Mouse (Mus musculus): ENCODE data around the gene Fmo4. TPM values are rescaled to one million over a fixed set of nuclear protein-coding genes. Genes with fewer than 3 reads are reported as not detected.
A peak's percentile ranks its signal among the peaks of the same experiment; 100 is the strongest.

The Fmo4 gene
- polyA plus RNA-seq, 1 experiment from 2014 or later: 0.31 TPM

DNA sequence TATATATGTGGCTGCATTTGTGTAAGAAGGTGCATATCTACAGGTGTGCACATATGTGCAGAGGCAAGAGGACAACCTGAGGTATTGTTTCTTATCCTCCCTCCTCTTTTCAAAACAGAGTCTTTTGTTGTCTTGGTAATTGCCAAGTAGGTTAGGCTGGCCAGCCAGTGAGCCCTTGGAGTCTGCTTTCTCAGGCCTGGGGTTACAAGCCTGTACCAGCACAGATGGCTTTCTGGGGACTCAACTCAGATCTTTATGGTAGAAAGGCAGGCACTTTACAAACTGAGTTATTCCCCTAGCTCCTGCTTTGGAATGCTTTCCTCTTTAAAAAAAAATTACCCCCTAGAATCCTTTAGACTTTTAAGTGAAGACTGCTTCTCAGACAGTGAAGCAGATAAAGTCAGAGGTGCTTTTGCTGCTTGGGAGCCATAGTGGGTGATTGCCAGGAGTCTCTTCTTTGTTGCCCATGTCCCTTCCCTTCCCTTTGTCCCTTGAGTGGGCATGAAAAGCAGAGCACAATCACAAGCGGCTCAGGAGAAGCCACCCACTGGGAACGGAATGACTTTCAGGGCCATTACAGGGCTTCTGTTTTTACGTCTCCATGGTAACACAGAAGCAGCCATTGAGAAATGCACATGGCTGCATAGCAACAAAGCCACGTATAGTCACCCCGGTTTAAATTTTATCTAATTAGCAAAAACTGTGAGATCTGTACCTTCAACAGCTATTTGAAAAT lies 18.2 kb upstream of the Fmo4 start:
- H3K4me1 ChIP-seq: peaks cover 14% of the 10 kb centered on the region
- no peaks in the 10 kb centered on the region for H3K9me3 ChIP-seq (replicated peaks)
- H3K4me3 ChIP-seq: peak overlapping the region; percentile 7
- H3K27me3 ChIP-seq: peaks cover 8% of the 10 kb centered on the region
- H3K27ac ChIP-seq: peak overlapping the region; percentile 62; the same call in 1 of the 2 replicates
- peak overlapping the region; percentile 23; the same call in 1 of the 2 replicates for H3K9ac ChIP-seq
- WGBS: 0% methylated on average over 5 of the region's 5 CpGs
- H3K36me3 ChIP-seq (ENCODE audit: poor library complexity, severe bottlenecking): no peaks in the 10 kb centered on the region
- peak overlapping the region; percentile 43 for H3K4me2 ChIP-seq
- ATAC-seq: peak; percentile 96

GRCm38 (mm10) chr1:162819280-162819679 lies 5.5 kb upstream of the Fmo4 start:
- Histone ChIP-seq H3K27ac (no peak overlapping the region), H3K4me1 (no peaks in the 10 kb centered on the region), H3K9ac (no peak overlapping the region), H3K4me2 (no peak overlapping the region), H3K9me3 (replicated peaks) (no peaks in the 10 kb centered on the region), H3K36me3 (ENCODE audit: poor library complexity, severe bottlenecking) (no peaks in the 10 kb centered on the region), H3K4me3 (no peak overlapping the region), H3K27me3 (no peaks in the 10 kb centered on the region)
- 91% methylated on average over 5 of the region's 5 CpGs for WGBS
- no peak for ATAC-seq

GRCm38 (mm10) chr1:162815381-162816127 lies 1.8 kb upstream of the Fmo4 start:
- ATAC-seq: no peak
- no peaks in the 10 kb centered on the region for H3K9me3 ChIP-seq (replicated peaks)
- no peak overlapping the region for H3K9ac ChIP-seq
- no peaks in the 10 kb centered on the region for H3K4me1 ChIP-seq
- WGBS: 80% methylated on average over 10 of the region's 10 CpGs
- H3K27me3 ChIP-seq: no peaks in the 10 kb centered on the region
- H3K27ac ChIP-seq: no peak overlapping the region
- H3K4me3 ChIP-seq: no peak overlapping the region
- no peaks in the 10 kb centered on the region for H3K36me3 ChIP-seq (ENCODE audit: poor library complexity, severe bottlenecking)
- no peak overlapping the region for H3K4me2 ChIP-seq

DNA sequence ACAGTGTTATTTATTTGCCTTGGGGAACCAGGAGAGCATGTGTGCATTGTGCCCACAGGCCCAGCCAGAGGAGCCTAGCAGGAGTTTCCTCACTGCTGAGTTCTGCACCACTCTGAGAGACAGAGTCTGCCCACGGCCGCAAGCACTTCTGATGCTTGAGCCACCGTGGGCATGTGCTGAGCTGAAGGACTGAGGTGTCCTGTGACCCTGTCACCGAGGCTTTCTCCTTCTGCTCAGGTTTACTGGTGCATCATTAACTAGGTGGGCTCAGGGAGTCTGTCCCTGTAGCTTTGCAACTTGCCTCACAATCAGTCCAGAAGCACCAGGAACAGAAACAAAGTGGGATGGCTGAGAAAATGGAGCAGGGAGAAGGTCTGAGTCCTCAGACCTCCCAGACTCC lies 1.2 kb upstream of the Fmo4 start:
- ATAC-seq: no peak

DNA sequence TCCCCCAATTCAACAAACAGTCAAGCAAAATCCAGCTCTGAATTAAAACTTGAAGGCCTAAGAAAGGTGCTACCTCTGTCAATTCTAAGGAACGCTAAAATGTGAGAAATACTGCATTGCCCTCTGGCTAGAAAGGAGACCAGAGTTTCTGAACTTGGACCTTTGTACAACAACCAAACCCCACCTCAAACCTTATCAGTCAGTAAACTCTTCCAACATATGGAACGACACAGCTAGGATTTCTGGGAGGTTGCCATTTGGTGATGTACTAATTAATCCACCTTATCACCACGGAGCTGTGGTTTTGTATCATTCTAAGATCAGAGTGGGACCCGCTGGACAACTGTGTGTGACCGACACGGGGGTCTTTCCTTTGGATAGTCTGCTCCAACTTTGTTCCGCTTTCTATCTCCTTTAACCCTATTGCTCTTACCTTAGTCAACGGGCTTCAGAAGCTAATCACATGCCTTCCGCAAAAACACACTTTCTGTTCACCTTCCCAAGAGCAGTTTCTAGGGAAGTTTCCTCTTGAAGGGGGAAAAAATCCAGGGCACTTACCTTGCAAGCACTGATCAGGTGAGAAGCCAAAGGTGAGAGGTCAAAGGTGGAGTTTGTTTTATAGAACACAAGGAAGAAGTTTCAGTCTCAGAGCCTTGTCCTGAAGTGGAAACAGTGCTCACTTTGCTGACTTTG lies 483 bp downstream of the Fmo4 start:
- H3K36me3 ChIP-seq (ENCODE audit: poor library complexity, severe bottlenecking): no peaks in the 10 kb centered on the region
- H3K27ac ChIP-seq: no peak overlapping the region
- H3K27me3 ChIP-seq: no peaks in the 10 kb centered on the region
- no peaks in the 10 kb centered on the region for H3K9me3 ChIP-seq (replicated peaks)
- ATAC-seq: no peak
- no peak overlapping the region for H3K4me2 ChIP-seq
- H3K9ac ChIP-seq: no peak overlapping the region
- WGBS: 95% methylated on average over 9 of the region's 9 CpGs
- no peaks in the 10 kb centered on the region for H3K4me1 ChIP-seq
- H3K4me3 ChIP-seq: no peak overlapping the region

More for the DNA sequence above, 1.2 kb upstream of the Fmo4 start:
- Histone ChIP-seq H3K4me1 (no peaks in the 10 kb centered on the region), H3K9ac (no peak overlapping the region), H3K4me2 (no peak overlapping the region), H3K27me3 (no peaks in the 10 kb centered on the region), H3K9me3 (replicated peaks) (no peaks in the 10 kb centered on the region), H3K36me3 (ENCODE audit: poor library complexity, severe bottlenecking) (no peaks in the 10 kb centered on the region), H3K27ac (no peak overlapping the region), H3K4me3 (no peak overlapping the region)
- 67% methylated on average over 4 of the region's 4 CpGs for WGBS

DNA sequence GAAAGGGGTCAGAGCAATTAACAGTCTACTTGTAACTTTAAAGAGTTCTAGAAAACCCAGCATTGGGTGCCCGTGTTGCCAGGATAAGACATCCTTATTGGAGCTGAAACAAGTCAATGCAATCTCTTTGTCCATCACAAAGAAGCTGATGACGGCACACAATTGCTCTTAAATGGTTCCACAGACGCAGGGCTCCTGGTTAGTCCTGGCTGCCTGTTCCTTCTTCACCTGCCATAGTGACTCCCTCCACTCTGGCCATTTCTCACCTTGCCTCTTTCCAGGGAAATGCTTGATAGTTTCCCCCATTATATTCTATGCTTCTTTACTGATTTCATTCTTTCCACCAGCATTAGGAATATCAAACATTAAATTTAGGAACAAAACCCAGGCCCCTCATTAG lies 5.2 kb downstream of the Fmo4 start:
- H3K27me3 ChIP-seq: no peaks in the 10 kb centered on the region
- no peak for ATAC-seq
- no peaks in the 10 kb centered on the region for H3K36me3 ChIP-seq (ENCODE audit: poor library complexity, severe bottlenecking)
- no peak overlapping the region for H3K9ac ChIP-seq
- H3K27ac ChIP-seq: no peak overlapping the region
- no peaks in the 10 kb centered on the region for H3K4me1 ChIP-seq
- WGBS: 78% methylated on average over 3 of the region's 3 CpGs
- H3K4me3 ChIP-seq: no peak overlapping the region
- no peaks in the 10 kb centered on the region for H3K9me3 ChIP-seq (replicated peaks)
- no peak overlapping the region for H3K4me2 ChIP-seq

DNA sequence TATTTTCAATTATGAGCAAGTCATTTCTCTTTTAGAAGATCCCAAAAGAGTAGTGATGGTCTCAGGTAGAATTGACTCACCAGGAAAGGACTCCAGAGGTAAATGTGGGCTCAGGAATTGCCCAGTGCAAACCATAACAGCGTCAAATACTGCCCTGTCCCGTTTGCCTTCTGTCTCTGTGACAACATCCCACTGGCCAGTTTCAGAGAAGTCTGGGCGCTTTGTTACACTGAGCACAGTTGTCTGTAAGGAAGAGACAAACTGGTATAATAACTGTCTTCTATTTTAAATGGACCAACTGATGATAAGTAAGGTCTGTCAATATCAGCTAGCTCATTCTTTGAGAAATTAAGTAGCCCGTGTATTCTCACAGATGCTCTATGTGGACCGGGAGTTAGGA lies 6.3 kb downstream of the Fmo4 start:
- no peaks in the 10 kb centered on the region for H3K27me3 ChIP-seq
- no peak overlapping the region for H3K9ac ChIP-seq
- H3K9me3 ChIP-seq (replicated peaks): no peaks in the 10 kb centered on the region
- no peak overlapping the region for H3K27ac ChIP-seq
- H3K36me3 ChIP-seq (ENCODE audit: poor library complexity, severe bottlenecking): no peaks in the 10 kb centered on the region
- no peak overlapping the region for H3K4me2 ChIP-seq
- WGBS: 88% methylated on average over 5 of the region's 5 CpGs
- H3K4me1 ChIP-seq: no peaks in the 10 kb centered on the region
- no peak overlapping the region for H3K4me3 ChIP-seq
- ATAC-seq: no peak

DNA sequence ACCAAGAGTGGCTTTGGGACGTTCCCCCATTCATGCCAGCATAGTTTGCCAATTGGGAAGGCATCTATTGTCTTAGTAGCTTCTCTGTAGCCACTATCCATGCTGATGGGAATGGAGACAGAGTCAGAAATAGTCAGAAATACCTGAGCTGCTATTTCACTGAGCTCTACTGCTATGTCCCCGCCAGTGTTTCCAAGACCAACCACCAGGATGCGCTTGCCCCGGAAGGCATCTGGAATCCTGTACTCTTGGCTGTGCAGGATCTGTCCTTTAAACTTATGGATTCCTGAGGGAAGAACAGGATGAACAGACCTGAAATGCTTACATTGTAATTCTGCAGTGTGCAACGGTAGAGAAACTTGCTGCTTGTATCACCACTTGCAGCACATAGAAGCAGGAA lies 8.8 kb downstream of the Fmo4 start:
- no peaks in the 10 kb centered on the region for H3K27me3 ChIP-seq
- no peak overlapping the region for H3K4me3 ChIP-seq
- H3K4me1 ChIP-seq: no peaks in the 10 kb centered on the region
- no peak overlapping the region for H3K27ac ChIP-seq
- no peak overlapping the region for H3K4me2 ChIP-seq
- no peaks in the 10 kb centered on the region for H3K36me3 ChIP-seq (ENCODE audit: poor library complexity, severe bottlenecking)
- 65% methylated on average over 5 of the region's 5 CpGs for WGBS
- no peak overlapping the region for H3K9ac ChIP-seq
- ATAC-seq: no peak
- H3K9me3 ChIP-seq (replicated peaks): no peaks in the 10 kb centered on the region

DNA sequence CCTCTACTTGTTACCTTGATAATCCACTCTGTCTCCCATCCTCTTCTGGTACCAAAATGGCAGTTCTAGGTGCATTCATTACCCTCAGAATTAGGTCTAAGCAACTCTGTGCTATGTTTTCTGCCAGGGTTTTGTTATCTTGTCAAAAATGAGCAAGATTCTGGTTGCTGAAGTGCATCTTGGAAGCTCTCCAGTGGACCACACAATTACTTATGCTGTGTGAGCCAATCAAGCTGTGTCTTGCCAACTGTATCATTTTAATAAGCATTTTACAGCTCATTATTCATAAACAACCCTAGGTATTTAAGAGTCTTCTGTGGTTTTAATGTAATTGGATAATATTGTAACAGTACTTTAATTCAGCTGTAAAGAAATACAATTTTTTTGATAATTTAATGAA lies 17.3 kb downstream of the Fmo4 start:
- Histone ChIP-seq H3K27ac (no peak overlapping the region), H3K9me3 (replicated peaks) (no peaks in the 10 kb centered on the region), H3K36me3 (ENCODE audit: poor library complexity, severe bottlenecking) (no peaks in the 10 kb centered on the region), H3K27me3 (no peaks in the 10 kb centered on the region), H3K4me2 (no peak overlapping the region), H3K4me1 (no peaks in the 10 kb centered on the region), H3K9ac (no peak overlapping the region), H3K4me3 (no peak overlapping the region)
- ATAC-seq: no peak

DNA sequence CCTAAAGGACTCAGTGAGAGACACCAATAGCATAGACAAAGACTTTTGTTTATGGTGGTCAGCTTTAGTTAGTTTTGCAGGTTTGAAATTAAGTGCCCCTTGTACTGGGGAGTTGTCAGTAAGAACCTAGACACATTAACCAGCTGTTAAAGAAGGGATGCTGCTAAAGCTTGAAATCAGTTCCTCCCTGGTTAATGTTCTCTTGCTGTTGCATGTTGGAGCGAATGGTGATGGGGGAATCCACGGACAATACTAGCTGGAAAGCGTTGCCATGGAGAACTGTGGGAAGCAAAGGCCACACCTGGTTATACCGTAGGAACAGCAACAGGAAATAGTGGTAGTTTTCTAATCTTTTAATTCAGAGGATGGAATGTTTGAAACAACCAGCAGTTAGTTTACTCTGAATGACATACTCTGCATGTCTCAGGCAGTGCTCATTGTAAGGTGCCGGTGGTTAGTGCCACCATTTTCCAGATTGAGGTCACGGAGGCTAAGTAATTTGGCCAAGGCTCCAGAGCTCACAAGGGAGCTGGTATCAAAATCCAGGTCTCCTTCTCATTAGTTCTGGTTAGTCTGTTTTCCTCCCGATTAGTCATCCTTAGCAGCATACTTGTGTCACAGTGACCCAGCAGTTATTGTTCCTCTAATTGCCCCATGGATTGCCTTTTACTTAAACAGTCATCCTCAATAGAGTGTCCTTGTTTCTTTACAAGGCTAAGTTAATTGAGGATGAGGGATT lies 21.3 kb downstream of the Fmo4 start:
- ATAC-seq: no peak
- Histone ChIP-seq H3K27ac (no peak overlapping the region), H3K4me3 (no peak overlapping the region), H3K9me3 (replicated peaks) (no peaks in the 10 kb centered on the region), H3K36me3 (ENCODE audit: poor library complexity, severe bottlenecking) (no peaks in the 10 kb centered on the region), H3K4me2 (no peak overlapping the region), H3K27me3 (no peaks in the 10 kb centered on the region), H3K4me1 (no peaks in the 10 kb centered on the region), H3K9ac (no peak overlapping the region)
- WGBS: 44% methylated on average over 7 of the region's 7 CpGs

- H3K9ac ChIP-seq: no peak overlapping the region
- H3K36me3 ChIP-seq (ENCODE audit: poor library complexity, severe bottlenecking): no peaks in the 10 kb centered on the region
- ATAC-seq: no peak
- H3K4me2 ChIP-seq: no peak overlapping the region
- no peaks in the 10 kb centered on the region for H3K4me1 ChIP-seq
- no peak overlapping the region for H3K27ac ChIP-seq
- H3K4me3 ChIP-seq: no peak overlapping the region
- 75% methylated on average over 4 of the region's 4 CpGs for WGBS
- H3K9me3 ChIP-seq (replicated peaks): no peaks in the 10 kb centered on the region
- no peaks in the 10 kb centered on the region for H3K27me3 ChIP-seq
Measured at GRCm38 (mm10) chr1:162785222-162785621, 28.6 kb downstream of the Fmo4 start.

All from forebrain, embryonic 13.5 days (tissue).